Mouse (Mus musculus) bone marrow macrophage, adult 2 months (primary cell): ENCODE measurements around the gene Gm10100.

Experiments used
- CTCF ChIP-seq: IDR thresholded peaks from 2 replicates; pipeline ENCODE4 v1.5.1; 2012; ENCODE audit warnings: low read depth, mild to moderate bottlenecking, low read length, moderate library complexity
- POLR2A ChIP-seq: IDR thresholded peaks from 2 replicates; pipeline ENCODE4 v1.6.1; 2012; ENCODE audit warnings: mild to moderate bottlenecking, low read depth, low read length, borderline replicate concordance

DNA sequence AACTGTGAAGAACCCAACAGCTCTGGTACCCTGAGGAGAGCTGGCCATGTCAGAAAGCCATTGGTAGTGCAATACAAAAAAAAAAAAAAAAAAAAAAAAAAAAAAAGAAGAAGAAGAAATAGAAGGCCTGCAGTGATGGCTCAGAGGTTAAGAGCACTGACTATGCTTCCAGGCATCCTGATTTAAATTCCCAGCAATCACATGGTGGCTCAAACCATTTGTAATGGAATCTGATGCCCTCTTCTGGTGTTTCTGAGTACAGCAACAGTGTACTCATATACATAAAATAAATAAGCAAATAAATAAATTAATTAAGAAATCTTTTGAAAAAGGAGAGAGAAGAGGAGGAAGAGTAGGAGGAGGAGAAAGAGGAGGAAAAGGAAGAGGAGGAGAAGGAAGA, 27.2 kb downstream of the Gm10100 start:
- no peak for TF ChIP-seq POLR2A
- no peak for TF ChIP-seq CTCF
